Mouse (Mus musculus) cerebellum, adult 2 months (tissue): ENCODE measurements around the gene Nudt4. TPM values are rescaled to one million over a fixed set of nuclear protein-coding genes. Genes with fewer than 3 reads are reported as not detected.

Experiments used
- DNase-seq, 2 experiments: peaks; one replicate each; pipeline ENCODE4 v3.0.0; 2021
- H3K27ac ChIP-seq: fragments of 200-500 bp; 2 replicates; pipeline ENCODE4 v1.5.1; 2012; ENCODE audit warnings: low read length, control low read depth, inconsistent platforms; ENCODE audit not compliant: insufficient read depth
- H3K27me3 ChIP-seq: fragments of 200-500 bp; 2 replicates; pipeline ENCODE4 v1.6.1; 2012; ENCODE audit warnings: inconsistent platforms, mild to moderate bottlenecking, low read length, moderate library complexity; ENCODE audit not compliant: control insufficient read depth, insufficient read depth
- H3K4me1 ChIP-seq: fragments of 200-500 bp; 2 replicates; pipeline ENCODE4 v1.6.1; 2011; ENCODE audit warnings: low read length; ENCODE audit not compliant: control insufficient read depth, insufficient read depth
- H3K4me3 ChIP-seq: fragments of 200-500 bp; replicated peaks from 2 replicates; pipeline ENCODE3; 2011; ENCODE audit warnings: mild to moderate bottlenecking, low read depth, low read length, control low read depth; ENCODE audit not compliant: insufficient read depth
- CTCF ChIP-seq: fragments of 200-500 bp; IDR thresholded peaks from 2 replicates; pipeline ENCODE4 v1.5.1; 2011; ENCODE audit warnings: low read depth, mild to moderate bottlenecking, control low read depth, low read length, moderate library complexity, borderline replicate concordance; ENCODE audit not compliant: insufficient read depth
- POLR2A ChIP-seq: fragments of 200-500 bp; IDR thresholded peaks from 2 replicates; pipeline ENCODE4 v1.6.1; 2011; ENCODE audit warnings: low read length, control low read depth, borderline replicate concordance; ENCODE audit not compliant: insufficient read depth
- WGBS: fragments of 180-500 bp; shearing (Covaris S2); methylation state at CpG from one replicate; pipeline ENCODE4 v1.1.7; 2018; 5-methylcytosine and 5-hydroxymethylcytosine counted together
- polyA plus RNA-seq: library from polyadenylated mRNA; depleted of rRNA; stranded (reverse); fragments of >200 nt; gene quantifications from 2 replicates; pipeline ENCODE4 v1.2.3, GENCODE M21; 2012

Nudt4 gene
- polyA plus RNA-seq, 1 experiment = 102 TPM

DNA sequence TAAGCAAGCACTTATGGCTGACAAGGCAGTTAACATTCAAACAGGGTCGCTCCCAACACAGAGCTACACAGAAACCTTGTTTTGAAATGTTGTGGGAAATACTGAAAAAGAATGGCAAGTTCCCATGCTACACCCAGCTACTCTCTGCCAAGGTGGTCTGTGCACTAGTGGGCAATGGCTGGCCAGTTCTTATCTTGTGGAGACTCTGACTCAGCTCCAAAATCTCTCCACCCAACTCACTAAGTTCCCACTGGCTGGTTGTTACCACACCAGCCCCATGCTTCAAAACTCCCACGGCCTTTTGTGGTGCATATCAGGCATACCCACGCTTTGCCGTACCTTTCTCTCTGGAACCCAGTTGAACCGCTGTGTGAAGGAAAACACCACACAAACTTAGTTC, 31.0 kb downstream of the Nudt4 start:
- no peaks in the 10 kb centered on the region for H3K27me3 ChIP-seq
- no peak for TF ChIP-seq CTCF
- TF ChIP-seq POLR2A = no peak
- peaks cover 3% of the 10 kb centered on the region; the same call in 1 of the 2 replicates for H3K4me1 ChIP-seq
- H3K4me3 ChIP-seq = no peak overlapping the region
- 92% methylated on average over 5 of the region's 5 CpGs for WGBS
- H3K27ac ChIP-seq = no peak overlapping the region
- no peak for DNase-seq

DNA sequence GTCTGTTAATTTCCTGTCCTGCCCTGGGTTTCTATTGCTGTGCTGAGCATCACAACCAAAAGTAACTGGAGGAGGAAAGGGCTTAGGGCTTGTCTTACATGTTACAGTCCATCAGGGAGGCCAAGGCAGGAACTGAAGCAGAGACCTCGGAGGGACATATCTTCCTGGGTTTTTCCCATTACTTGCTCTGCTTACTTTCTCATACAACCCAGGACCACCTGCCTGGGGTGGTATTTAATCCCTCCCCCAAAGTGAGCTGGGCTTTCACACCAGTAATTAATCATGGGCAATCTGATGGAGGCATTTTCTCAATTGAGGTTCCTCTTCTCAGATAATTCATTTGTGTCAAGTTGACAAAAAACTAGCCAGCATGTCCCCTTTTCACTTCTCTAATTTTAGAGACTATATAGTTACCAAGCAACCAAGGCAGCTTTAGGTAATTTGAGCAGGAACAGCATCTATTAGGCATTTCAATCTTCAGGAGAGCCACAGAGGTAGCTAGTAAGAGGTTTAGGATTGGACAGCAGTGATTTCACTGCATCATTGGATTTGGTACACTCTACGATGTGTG, 33.3 kb downstream of the Nudt4 start:
- H3K4me3 ChIP-seq = no peak overlapping the region
- H3K27ac ChIP-seq = no peak overlapping the region
- 47% methylated on average over 2 of the region's 2 CpGs for WGBS
- no peak for DNase-seq
- TF ChIP-seq CTCF (no peak), POLR2A (no peak)
- no peaks in the 10 kb centered on the region for H3K27me3 ChIP-seq
- peaks cover 7% of the 10 kb centered on the region; the same call in 1 of the 2 replicates for H3K4me1 ChIP-seq

- DNase-seq = no peak
- 68% methylated on average over 5 of the region's 5 CpGs for WGBS
- Histone ChIP-seq H3K4me3 (no peak overlapping the region), H3K27ac (no peak overlapping the region), H3K27me3 (no peaks in the 10 kb centered on the region), H3K4me1 (peaks cover 7% of the 10 kb centered on the region; the same call in 1 of the 2 replicates)
- TF ChIP-seq POLR2A = no peak
Observed at GRCm38 (mm10) chr10:95526495-95527122, 37.3 kb downstream of the Nudt4 start.

DNA sequence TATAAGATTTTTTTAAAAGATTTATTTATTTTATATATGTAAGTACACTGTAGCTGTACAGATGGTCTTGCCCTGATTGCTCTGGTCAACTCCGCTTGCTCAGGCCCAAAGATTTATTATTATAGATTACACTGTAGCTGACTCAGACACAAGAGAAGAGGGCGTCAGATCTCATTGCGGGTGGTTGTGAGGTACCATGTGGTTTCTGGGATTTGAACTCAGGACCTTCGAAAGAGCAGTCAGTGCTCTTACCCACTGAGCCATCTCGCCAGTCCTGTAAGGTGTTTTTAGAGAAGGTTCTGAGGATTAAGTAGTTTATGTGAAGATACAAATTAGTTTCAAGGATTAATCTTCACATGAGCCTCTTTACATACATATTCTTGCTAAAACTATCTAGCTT, 38.1 kb downstream of the Nudt4 start:
- H3K27me3 ChIP-seq = no peaks in the 10 kb centered on the region
- 93% methylated on average over 5 of the region's 5 CpGs for WGBS
- no peak for DNase-seq
- H3K4me1 ChIP-seq = peaks cover 4% of the 10 kb centered on the region; the same call in 1 of the 2 replicates
- TF ChIP-seq CTCF (no peak), POLR2A (no peak)
- no peak overlapping the region for H3K4me3 ChIP-seq
- no peak overlapping the region for H3K27ac ChIP-seq

DNA sequence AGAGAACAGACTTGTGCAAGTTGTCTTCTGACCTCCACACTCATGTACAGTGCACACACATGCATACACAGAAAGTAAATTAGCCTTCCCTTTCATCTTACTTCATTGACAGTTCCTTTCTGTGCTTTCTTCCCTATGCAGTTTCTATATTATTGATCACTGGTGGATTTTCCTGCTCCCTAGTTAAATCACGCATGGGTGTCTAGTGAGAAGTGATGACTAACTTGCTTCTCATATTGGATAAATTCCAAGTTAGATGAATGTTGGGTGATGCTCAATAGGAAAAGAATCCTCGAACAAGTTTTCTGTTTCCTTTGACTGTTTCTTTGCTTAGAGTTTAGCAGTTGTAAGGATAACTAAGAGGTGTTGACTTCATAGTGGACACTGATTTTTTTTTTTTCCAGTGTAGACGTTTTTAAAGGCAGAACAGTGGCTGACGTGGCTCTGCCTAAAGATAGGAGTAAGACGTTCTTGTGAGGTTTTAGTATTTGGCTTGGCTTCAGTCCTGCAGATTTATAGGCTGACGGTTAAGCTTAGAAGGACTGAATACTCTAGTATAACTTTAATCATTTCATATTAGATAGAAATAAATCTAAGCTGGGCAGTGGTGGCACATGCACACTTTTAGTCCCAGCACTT, 38.8 kb downstream of the Nudt4 start:
- peaks cover 4% of the 10 kb centered on the region; the same call in 1 of the 2 replicates for H3K4me1 ChIP-seq
- H3K27ac ChIP-seq = no peak overlapping the region
- 55% methylated on average over 6 of the region's 6 CpGs for WGBS
- no peaks in the 10 kb centered on the region for H3K27me3 ChIP-seq
- no peak overlapping the region for H3K4me3 ChIP-seq
- no peak for DNase-seq
- TF ChIP-seq CTCF (no peak), POLR2A (no peak)

- TF ChIP-seq CTCF = no peak
- TF ChIP-seq POLR2A = no peak
- Histone ChIP-seq H3K27me3 (no peaks in the 10 kb centered on the region), H3K4me1 (peaks cover 6% of the 10 kb centered on the region; the same call in 1 of the 2 replicates), H3K27ac (no peak overlapping the region), H3K4me3 (no peak overlapping the region)
- 77% methylated on average over 6 of the region's 6 CpGs for whole genome bisulfite sequencing
- DNase-seq = no peak
Observed at GRCm38 (mm10) chr10:95517656-95518055, 46.3 kb downstream of the Nudt4 start.

- Histone ChIP-seq H3K4me1 (peaks cover 6% of the 10 kb centered on the region; the same call in 1 of the 2 replicates), H3K27me3 (no peaks in the 10 kb centered on the region), H3K27ac (peak overlapping the region; percentile 92), H3K4me3 (peak overlapping the region; percentile 60)
- under 1% methylated on average over 77 of the region's 80 CpGs for WGBS
- TF ChIP-seq POLR2A (no peak), CTCF (no peak)
- peak in 1 of 2 experiments; percentile 68 for DNase-seq
Observed at GRCm38 (mm10) chr10:95515293-95515931, 48.5 kb downstream of the Nudt4 start.
